In the genomic region with DNA sequence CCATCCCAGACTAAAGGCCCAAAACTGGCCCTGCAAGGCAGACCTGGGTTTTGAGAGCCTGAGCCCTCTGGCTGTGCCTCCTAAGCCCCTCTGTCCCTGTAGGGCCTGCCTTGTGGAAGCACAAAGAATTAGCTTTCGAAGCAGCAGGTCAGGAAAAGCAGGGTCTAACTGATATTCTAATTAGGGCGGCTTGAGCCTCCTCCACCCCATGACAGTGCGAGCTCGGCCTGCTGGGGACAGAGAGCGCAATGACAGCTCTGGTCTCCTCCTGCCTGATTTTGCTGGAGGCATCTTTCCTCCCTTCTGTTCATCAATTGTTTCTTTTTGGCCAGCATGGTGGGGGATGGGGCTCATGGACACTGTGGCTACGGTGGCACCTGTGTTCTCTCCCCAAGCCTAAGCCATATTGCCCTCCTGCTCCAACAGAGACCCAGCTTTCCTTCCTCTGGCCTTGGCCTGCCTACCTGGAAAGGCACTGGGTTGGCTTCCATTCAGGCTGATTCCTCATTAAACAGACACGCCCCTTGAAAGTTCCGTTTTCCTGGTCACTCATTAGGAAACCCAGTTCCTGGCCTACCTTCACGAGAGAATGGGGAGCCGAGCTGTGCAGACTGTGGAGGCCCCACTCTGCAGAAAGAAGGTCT, we compare ENCODE assay signal across 10 mouse cellular contexts. TPM values are rescaled to one million over a fixed set of nuclear protein-coding genes. Genes with fewer than 3 reads are reported as not detected.
DNase-seq lines count a peak whose midpoint lies in the region; ATAC-seq and TF ChIP-seq lines count a peak whose summit lies in the region.
"Had no signal": no experiment of that assay in that cellular context is flagged by ENCODE, and none has a peak within 500 bp of the region (broad histone marks: within the 10 kb centered on the region; RNA-seq: fewer than 3 reads in every experiment).

No protein-coding gene starts in this region.

- peaks cover 44% of the 10 kb centered on the region for H3K4me1 ChIP-seq in kidney, embryonic 15.5 days
- H3K4me1 ChIP-seq in embryonic facial prominence, embryonic 12.5 days = peaks cover 18% of the 10 kb centered on the region
- peaks cover 6% of the 10 kb centered on the region; the same call in 1 of the 2 replicates for H3K4me1 ChIP-seq in intestine, postnatal 0 days (replicated peaks; ENCODE audit: control insufficient read depth, insufficient read depth, low read length)

- no peaks in the 10 kb centered on the region for H3K27me3 ChIP-seq in kidney, embryonic 15.5 days
- no peaks in the 10 kb centered on the region for H3K27me3 ChIP-seq in embryonic facial prominence, embryonic 12.5 days
- H3K27me3 ChIP-seq in intestine, postnatal 0 days (replicated peaks; ENCODE audit: control insufficient read depth, insufficient read depth, low read length) = no peaks in the 10 kb centered on the region
- H3K27me3 ChIP-seq: Patski had no signal

- H3K9ac ChIP-seq in kidney, embryonic 15.5 days = no peak overlapping the region
- no peak overlapping the region for H3K9ac ChIP-seq in embryonic facial prominence, embryonic 12.5 days
- H3K9ac ChIP-seq in intestine, postnatal 0 days (ENCODE audit: low read depth, low read length) = no peak overlapping the region

- no peak for DNase-seq in kidney, adult 11 months
- DNase-seq in layer of hippocampus, adult 18-20 months (ENCODE audit: low spot score in 2 of 2) = no peak
- no peak for DNase-seq in frontal cortex, postnatal 25 days (ENCODE audit: low spot score in 2 of 2)
- no peak for DNase-seq in adrenal gland, postnatal 25 days

- 71% methylated on average over 10 of the region's 10 CpGs for WGBS in kidney, embryonic 15.5 days
- WGBS in embryonic facial prominence, embryonic 12.5 days = 59% methylated on average over 10 of the region's 10 CpGs
- WGBS in intestine, postnatal 0 days = 58% methylated on average over 10 of the region's 10 CpGs

- no peak for ATAC-seq in kidney, embryonic 15.5 days (replicated peaks; ENCODE audit: low FRiP score)
- no peak for ATAC-seq in embryonic facial prominence, embryonic 12.5 days (ENCODE audit: insufficient number of reproducible peaks, insufficient read depth, low FRiP score, low TSS enrichment)
- ATAC-seq in intestine, postnatal 0 days = peak; percentile 0; the same call in 1 of the 2 replicates
- peak; percentile 11; the same call in 1 of the 2 replicates for ATAC-seq in megakaryocyte, adult 5-6 weeks (ENCODE audit: poor library complexity, severe bottlenecking)
- ATAC-seq: Patski had no signal

- H3K4me3 ChIP-seq in kidney, embryonic 15.5 days (replicated peaks) = 0 out of 2 replicates have a peak overlapping the region, but pooled peaks have one; percentile 6
- H3K4me3 ChIP-seq in embryonic facial prominence, embryonic 12.5 days = no peak overlapping the region
- peak overlapping the region; percentile 0; the same call in 1 of the 2 replicates for H3K4me3 ChIP-seq in intestine, postnatal 0 days (ENCODE audit: low read depth, low read length)

- TF ChIP-seq CTCF in intestine, postnatal 0 days (IDR thresholded peaks at IDR 0.05; ENCODE audit: low read depth) = no peak

- H3K9me3 ChIP-seq in kidney, embryonic 15.5 days (replicated peaks) = no peaks in the 10 kb centered on the region
- no peaks in the 10 kb centered on the region for H3K9me3 ChIP-seq in embryonic facial prominence, embryonic 12.5 days
- no peaks in the 10 kb centered on the region for H3K9me3 ChIP-seq in intestine, postnatal 0 days (ENCODE audit: control insufficient read depth)

- H3K27ac ChIP-seq in kidney, embryonic 15.5 days = peak overlapping the region; percentile 77
- peak overlapping the region; percentile 7; the same call in 1 of the 2 replicates for H3K27ac ChIP-seq in embryonic facial prominence, embryonic 12.5 days
- H3K27ac ChIP-seq in intestine, postnatal 0 days (ENCODE audit: low read depth, low read length) = peak overlapping the region; percentile 84

- no peaks in the 10 kb centered on the region for H3K36me3 ChIP-seq in kidney, embryonic 15.5 days
- no peaks in the 10 kb centered on the region for H3K36me3 ChIP-seq in embryonic facial prominence, embryonic 12.5 days
- H3K36me3 ChIP-seq in intestine, postnatal 0 days (ENCODE audit: control insufficient read depth, insufficient read depth) = no peaks in the 10 kb centered on the region; the same call in 1 of the 2 replicates

- H3K4me2 ChIP-seq in kidney, embryonic 15.5 days = peak overlapping the region; percentile 41
- no peak overlapping the region for H3K4me2 ChIP-seq in embryonic facial prominence, embryonic 12.5 days (replicated peaks)
- H3K4me2 ChIP-seq in intestine, postnatal 0 days (replicated peaks; ENCODE audit: low read depth) = peak overlapping the region; percentile 54

RNA-seq across cellular contexts. Expression of a gene that starts 23.2 kb away (rescaled TPM):
- 785 and 879 TPM in 2 replicates for polyA plus RNA-seq in kidney, embryonic 15.5 days (2015; fragmentation: Nextera tagmentation; extraction: Ambion mirVana)
- 617 and 661 TPM in 2 replicates for polyA plus RNA-seq in embryonic facial prominence, embryonic 12.5 days (2016; fragmentation: Nextera tagmentation; extraction: Ambion mirVana)
- 1,268 and 1,348 TPM in 2 replicates for polyA plus RNA-seq in intestine, postnatal 0 days (2015; fragmentation: Nextera tagmentation; extraction: Ambion mirVana)
- 371 and 395 TPM in 2 replicates for total RNA-seq in megakaryocyte, adult 5-6 weeks (2015)
- total RNA-seq in megakaryocyte, adult 5-6 weeks (2017) = 580 and 630 TPM in 2 replicates
- total RNA-seq in layer of hippocampus, adult 18-20 months (2021) = 100 to 1,000 TPM; 341 to 347 TPM
- total RNA-seq in adrenal gland, postnatal 25 days (2021) = 333 and 344 TPM in 2 replicates

RNA-seq across cellular contexts. Expression of a gene that starts 27.8 kb away (rescaled TPM):
- 0.47 and 0.57 TPM in 2 replicates for polyA plus RNA-seq in kidney, embryonic 15.5 days (2015; fragmentation: Nextera tagmentation; extraction: Ambion mirVana)
- polyA plus RNA-seq in embryonic facial prominence, embryonic 12.5 days (2016; fragmentation: Nextera tagmentation; extraction: Ambion mirVana) = 0.73 and 0.75 TPM in 2 replicates
- 0.04 TPM in 1 of 2 replicates, not detected in the other for polyA plus RNA-seq in intestine, postnatal 0 days (2015; fragmentation: Nextera tagmentation; extraction: Ambion mirVana)
- 0.07 TPM in 1 of 2 replicates, not detected in the other for total RNA-seq in megakaryocyte, adult 5-6 weeks (2015)
- not detected in 2 replicates for total RNA-seq in megakaryocyte, adult 5-6 weeks (2017)
- total RNA-seq in layer of hippocampus, adult 18-20 months (2021) = under 1 TPM; 0.25 to 0.52 TPM
- not detected in 2 replicates for total RNA-seq in adrenal gland, postnatal 25 days (2021)

RNA-seq across cellular contexts. Expression of a gene that starts 35.6 kb away (rescaled TPM):
- 14.5 and 18.5 TPM in 2 replicates for polyA plus RNA-seq in kidney, embryonic 15.5 days (2015; fragmentation: Nextera tagmentation; extraction: Ambion mirVana)
- 13.5 and 14.1 TPM in 2 replicates for polyA plus RNA-seq in embryonic facial prominence, embryonic 12.5 days (2016; fragmentation: Nextera tagmentation; extraction: Ambion mirVana)
- 13.6 and 16.7 TPM in 2 replicates for polyA plus RNA-seq in intestine, postnatal 0 days (2015; fragmentation: Nextera tagmentation; extraction: Ambion mirVana)
- total RNA-seq in megakaryocyte, adult 5-6 weeks (2015) = 3.8 and 6.9 TPM in 2 replicates
- total RNA-seq in megakaryocyte, adult 5-6 weeks (2017) = 2.8 and 3.3 TPM in 2 replicates
- 10 to 100 TPM; 92.7 to 98.4 TPM for total RNA-seq in layer of hippocampus, adult 18-20 months (2021)
- 16.3 and 18.1 TPM in 2 replicates for total RNA-seq in adrenal gland, postnatal 25 days (2021)

RNA-seq across cellular contexts. Expression of a gene that starts 37.6 kb away (rescaled TPM):
- not detected in 2 replicates for polyA plus RNA-seq in kidney, embryonic 15.5 days (2015; fragmentation: Nextera tagmentation; extraction: Ambion mirVana)
- not detected in 2 replicates for polyA plus RNA-seq in embryonic facial prominence, embryonic 12.5 days (2016; fragmentation: Nextera tagmentation; extraction: Ambion mirVana)
- not detected in 2 replicates for polyA plus RNA-seq in intestine, postnatal 0 days (2015; fragmentation: Nextera tagmentation; extraction: Ambion mirVana)
- total RNA-seq in megakaryocyte, adult 5-6 weeks (2015) = not detected in 2 replicates
- total RNA-seq in megakaryocyte, adult 5-6 weeks (2017) = not detected in 2 replicates
- total RNA-seq in layer of hippocampus, adult 18-20 months (2021) = under 1 TPM in 1 of 2 experiments, not detected in 1; 0.35 TPM
- not detected in 2 replicates for total RNA-seq in adrenal gland, postnatal 25 days (2021)
- total RNA-seq: left cerebral cortex, adult 8-10 months had no signal
- polyA plus RNA-seq: Patski had no signal

Comparison
In these comparisons a context has a peak if more than half of its experiments do, and no peak if none do; other contexts are left out.
1. ATAC-seq: peak in intestine, postnatal 0 days (single experiment) and megakaryocyte, adult 5-6 weeks (single experiment); none in kidney, embryonic 15.5 days (single experiment) and embryonic facial prominence, embryonic 12.5 days (single experiment).
2. H3K27ac ChIP-seq: peak in every context shown above with its lines; median percentile 84 in intestine, postnatal 0 days; 77 in kidney, embryonic 15.5 days; 7 in embryonic facial prominence, embryonic 12.5 days.